Mouse (Mus musculus): ENCODE results near the gene Tmem117.

GRCm38 (mm10) chr15:94628463-94628829 lies 586 bp upstream of the Tmem117 start:
- no peak for TF ChIP-seq CTCF (IDR thresholded peaks at IDR 0.05; ENCODE audit: borderline replicate concordance, insufficient read depth, low read depth, low read length)
- TF ChIP-seq POLR2A (IDR thresholded peaks at IDR 0.05; ENCODE audit: borderline replicate concordance, insufficient read depth, low read length) = no peak

Data from cerebellum, adult 2 months (tissue).